Mouse (Mus musculus): ENCODE results near the gene Cant1. TPM values are rescaled to one million over a fixed set of nuclear protein-coding genes. Genes with fewer than 3 reads are reported as not detected.
A peak's percentile ranks its signal among the peaks of the same experiment; 100 is the strongest.

The Cant1 gene
- total RNA-seq, 2 experiments from 2014 or later: 39.7 to 42.3 TPM

- intact Hi-C loops (cut with DNase I): no loop called here
Measured at GRCm38 (mm10) chr11:118431100-118431948, 12.4 kb upstream of the Cant1 start.

GRCm38 (mm10) chr11:118430291-118430885 is 11.5 kb upstream of the Cant1 start:
- DNase-seq: no peak
- intact Hi-C loops (cut with DNase I): no loop called here

More at GRCm38 (mm10) chr11:118431100-118431948, 12.4 kb upstream of the Cant1 start:
- no peak for DNase-seq

- no peak for DNase-seq
- intact Hi-C loops (cut with DNase I): loop anchor here (5.0 to 10.0 kb wide), 2 partner anchors 313 to 546 kb away; no protein-coding TSS in a partner anchor
Measured at GRCm38 (mm10) chr11:118428944-118429709, 10.2 kb upstream of the Cant1 start.

GRCm38 (mm10) chr11:118428460-118428868 is 9.6 kb upstream of the Cant1 start:
- DNase-seq: no peak
- intact Hi-C loops (cut with DNase I): loop anchor here (5.0 to 10.0 kb wide), 2 partner anchors 314 to 546 kb away; no protein-coding TSS in a partner anchor

- no peak for DNase-seq
- intact Hi-C loops (cut with DNase I): loop anchor here (5.0 to 10.0 kb wide), 2 partner anchors 314 to 547 kb away; no protein-coding TSS in a partner anchor
Measured at GRCm38 (mm10) chr11:118427986-118428385, 9.1 kb upstream of the Cant1 start, which contains the start of gene C1qtnf1. Gene C1qtnf1 (plus strand): TSS chr11:118428203.

GRCm38 (mm10) chr11:118427266-118427779 is 8.4 kb upstream of the Cant1 start:
- DNase-seq: no peak
- intact Hi-C loops (cut with DNase I): loop anchor here (5.0 to 10.0 kb wide), 2 partner anchors 315 to 547 kb away; no protein-coding TSS in a partner anchor

- no peak for DNase-seq
- intact Hi-C loops (cut with DNase I): loop anchor here (5.0 to 10.0 kb wide), 2 partner anchors 316 to 548 kb away; no protein-coding TSS in a partner anchor
Measured at GRCm38 (mm10) chr11:118426765-118427164, 7.9 kb upstream of the Cant1 start.

- intact Hi-C loops (cut with DNase I): loop anchor here (5.0 to 10.0 kb wide), 2 partner anchors 318 to 550 kb away; no protein-coding TSS in a partner anchor
- no peak for DNase-seq
Measured at GRCm38 (mm10) chr11:118424621-118425335, 5.9 kb upstream of the Cant1 start.

- peak; percentile 89 for DNase-seq
- intact Hi-C loops (cut with DNase I): loop anchor here (10.0 kb wide), 1 partner anchor 551 kb away; no protein-coding TSS in a partner anchor
Measured at GRCm38 (mm10) chr11:118423266-118423971, 4.5 kb upstream of the Cant1 start.

- DNase-seq: no peak
- intact Hi-C loops (cut with DNase I): loop anchor here (10.0 kb wide), 1 partner anchor 555 kb away; no protein-coding TSS in a partner anchor
Measured at GRCm38 (mm10) chr11:118420261-118420660, 1.4 kb upstream of the Cant1 start.

- intact Hi-C loops (cut with DNase I): no loop called here
- no peak for DNase-seq
Measured at GRCm38 (mm10) chr11:118418442-118418833, 448 bp downstream of the Cant1 start.

GRCm38 (mm10) chr11:118417496-118417895 is 1.4 kb downstream of the Cant1 start:
- DNase-seq: no peak
- intact Hi-C loops (cut with DNase I): no loop called here

GRCm38 (mm10) chr11:118416046-118416445 is 2.8 kb downstream of the Cant1 start:
- peak; percentile 34 for DNase-seq
- intact Hi-C loops (cut with DNase I): no loop called here

GRCm38 (mm10) chr11:118415630-118416029 is 3.3 kb downstream of the Cant1 start:
- intact Hi-C loops (cut with DNase I): no loop called here
- DNase-seq: no peak

GRCm38 (mm10) chr11:118414270-118414669 is 4.6 kb downstream of the Cant1 start:
- DNase-seq: no peak
- intact Hi-C loops (cut with DNase I): no loop called here

- intact Hi-C loops (cut with DNase I): no loop called here
- DNase-seq: peak; percentile 69
Measured at GRCm38 (mm10) chr11:118413055-118413454, 5.8 kb downstream of the Cant1 start.

GRCm38 (mm10) chr11:118412601-118413000 is 6.3 kb downstream of the Cant1 start:
- DNase-seq: no peak

GRCm38 (mm10) chr11:118411271-118411670 is 7.6 kb downstream of the Cant1 start:
- intact Hi-C loops (cut with DNase I): no loop called here
- no peak for DNase-seq

More at GRCm38 (mm10) chr11:118412601-118413000, 6.3 kb downstream of the Cant1 start:
- intact Hi-C loops (cut with DNase I): no loop called here

- no peak for DNase-seq
- intact Hi-C loops (cut with DNase I): no loop called here
Measured at GRCm38 (mm10) chr11:118410479-118410878, 8.4 kb downstream of the Cant1 start.
